Mouse (Mus musculus): ENCODE measurements around the gene Ccdc126. TPM values are rescaled to one million over a fixed set of nuclear protein-coding genes. Genes with fewer than 3 reads are reported as not detected.
"Not testable (repeated sequence)": the region's sequence is repeated elsewhere in the genome, so short reads cannot be mapped to it uniquely, and the experiment has no call there.

Ccdc126 gene
- polyA plus RNA-seq, 1 experiment: 11.2 TPM

DNA sequence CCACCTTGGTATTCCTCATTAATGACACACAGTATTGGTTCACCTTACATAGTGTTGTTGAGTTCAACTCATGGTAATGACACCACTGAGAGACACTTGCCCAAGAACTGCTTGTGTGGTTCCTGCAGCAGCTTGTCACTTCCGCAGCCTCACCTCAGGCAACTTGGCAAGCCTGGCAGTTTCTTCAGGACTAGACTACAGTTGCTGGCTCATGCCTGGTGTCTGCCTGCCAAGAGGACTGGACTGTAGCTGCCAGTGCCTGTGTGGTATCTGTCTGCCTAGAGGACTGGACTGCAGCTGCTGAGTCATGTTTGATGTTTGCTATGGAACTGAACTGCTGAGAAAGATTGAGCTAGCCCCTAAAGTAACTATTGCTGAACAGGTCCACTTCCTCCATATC is 37.0 kb upstream of the Ccdc126 start:
- no peak for TF ChIP-seq CTCF (IDR thresholded peaks at IDR 0.05; ENCODE audit: borderline replicate concordance, insufficient read depth, low read depth, low read length)
- TF ChIP-seq POLR2A (IDR thresholded peaks at IDR 0.05; ENCODE audit: borderline replicate concordance, insufficient read depth, low read length): no peak
- DNase-seq: peak; percentile 24 to 49
- 3% methylated on average over 1 of the region's 1 CpGs for WGBS
- Histone ChIP-seq H3K4me1 (ENCODE audit: control insufficient read depth, insufficient read depth, low read length) (no peaks in the 10 kb centered on the region), H3K27ac (ENCODE audit: insufficient read depth, low read length) (no peak overlapping the region), H3K4me3 (replicated peaks; ENCODE audit: insufficient read depth, low read depth, low read length) (no peak overlapping the region), H3K27me3 (ENCODE audit: control insufficient read depth, insufficient read depth, low read length) (no peaks in the 10 kb centered on the region)

DNA sequence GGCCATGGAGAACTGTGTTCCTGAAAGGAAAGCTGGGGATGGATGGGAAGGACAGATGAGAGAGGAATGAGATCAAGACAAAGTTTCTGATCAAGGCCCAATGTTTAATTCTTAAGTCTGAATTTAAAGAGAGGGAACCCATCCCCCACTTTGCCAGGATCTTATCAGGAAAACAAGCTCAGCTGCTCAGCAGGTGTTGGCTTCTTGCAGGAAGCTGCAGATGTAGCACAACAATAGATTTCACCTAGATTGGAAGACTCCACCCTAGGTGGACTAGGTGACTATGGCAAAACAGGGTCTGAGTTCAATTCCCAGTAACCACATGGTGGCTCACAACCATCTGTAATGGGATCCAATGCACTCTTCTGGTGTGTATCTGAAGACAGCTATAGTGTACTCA is 20.8 kb upstream of the Ccdc126 start:
- DNase-seq: no peak
- H3K4me3 ChIP-seq (replicated peaks; ENCODE audit: insufficient read depth, low read depth, low read length): no peak overlapping the region
- H3K4me1 ChIP-seq (ENCODE audit: control insufficient read depth, insufficient read depth, low read length): no peaks in the 10 kb centered on the region
- no peak overlapping the region for H3K27ac ChIP-seq (ENCODE audit: insufficient read depth, low read length)
- TF ChIP-seq POLR2A (IDR thresholded peaks at IDR 0.05; ENCODE audit: borderline replicate concordance, insufficient read depth, low read length) (no peak), CTCF (IDR thresholded peaks at IDR 0.05; ENCODE audit: borderline replicate concordance, insufficient read depth, low read depth, low read length) (no peak)
- H3K27me3 ChIP-seq (ENCODE audit: control insufficient read depth, insufficient read depth, low read length): no peaks in the 10 kb centered on the region

DNA sequence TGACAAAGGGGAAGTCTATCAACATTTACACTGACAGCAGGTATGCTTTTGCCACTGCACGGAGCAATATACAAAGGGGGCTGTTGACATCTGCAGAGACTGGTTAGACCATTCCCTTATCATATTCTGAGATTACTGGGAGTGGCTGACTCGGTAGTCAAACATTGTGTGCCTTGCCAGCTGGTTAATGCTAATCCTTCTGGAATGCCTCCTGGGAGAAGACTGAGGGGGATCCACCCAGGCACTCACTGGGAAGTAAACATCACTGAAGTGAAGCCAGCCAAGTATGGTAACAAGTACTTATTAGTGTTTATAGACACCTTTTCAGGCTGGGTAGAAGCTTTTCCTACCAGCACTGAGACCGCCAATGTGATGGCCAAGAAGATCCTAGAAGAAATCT is 4.3 kb upstream of the Ccdc126 start:
- 53% methylated on average over 3 of the region's 3 CpGs for WGBS
- not testable (repeated sequence) for H3K27me3 ChIP-seq (ENCODE audit: control insufficient read depth, insufficient read depth, low read length); H3K4me3 ChIP-seq (replicated peaks; ENCODE audit: insufficient read depth, low read depth, low read length); DNase-seq; H3K27ac ChIP-seq (ENCODE audit: insufficient read depth, low read length); H3K4me1 ChIP-seq (ENCODE audit: control insufficient read depth, insufficient read depth, low read length)

DNA sequence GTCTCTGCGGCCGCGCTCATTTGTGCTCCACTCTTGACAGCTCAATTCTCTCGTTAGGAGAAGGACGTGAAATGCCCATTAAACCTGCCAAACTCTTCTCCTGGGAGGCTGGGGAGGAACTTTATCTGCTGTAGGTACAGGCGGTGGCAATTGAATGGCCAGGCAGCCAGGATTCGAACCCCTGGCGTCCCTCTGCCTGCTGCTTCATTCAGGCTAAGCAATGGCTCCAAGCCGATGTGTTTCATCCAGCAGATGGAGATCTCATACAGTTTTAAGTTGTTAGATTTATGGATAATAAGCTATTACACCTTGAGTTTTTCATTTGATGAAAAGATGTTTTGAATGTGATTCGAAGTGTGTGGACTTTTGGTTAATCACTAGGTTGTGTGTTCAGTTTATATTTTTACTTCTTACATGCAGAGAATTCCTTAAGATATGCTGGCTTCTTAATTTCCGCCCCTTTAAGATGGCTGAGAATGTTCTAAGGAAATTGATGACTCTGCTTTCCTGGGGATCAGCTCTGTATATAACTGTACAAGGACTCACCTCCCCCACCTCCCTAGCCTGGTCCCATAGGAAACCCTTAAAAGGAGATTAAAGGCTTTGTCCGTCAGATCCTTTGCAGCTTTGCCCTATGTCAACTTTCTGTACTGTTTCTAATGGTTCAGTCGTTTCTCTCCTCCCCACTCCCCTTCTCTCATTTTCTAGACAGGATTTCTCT is 681 bp downstream of the Ccdc126 start:
- 16% methylated on average over 13 of the region's 13 CpGs for WGBS
- no peaks in the 10 kb centered on the region for H3K4me1 ChIP-seq (ENCODE audit: control insufficient read depth, insufficient read depth, low read length)
- no peaks in the 10 kb centered on the region for H3K27me3 ChIP-seq (ENCODE audit: control insufficient read depth, insufficient read depth, low read length)
- no peak for TF ChIP-seq CTCF (IDR thresholded peaks at IDR 0.05; ENCODE audit: borderline replicate concordance, insufficient read depth, low read depth, low read length)
- TF ChIP-seq POLR2A (IDR thresholded peaks at IDR 0.05; ENCODE audit: borderline replicate concordance, insufficient read depth, low read length): no peak
- H3K27ac ChIP-seq (ENCODE audit: insufficient read depth, low read length): peak overlapping the region; percentile 42; the same call in 1 of the 2 replicates
- peak overlapping the region; percentile 65 for H3K4me3 ChIP-seq (replicated peaks; ENCODE audit: insufficient read depth, low read depth, low read length)
- no peak for DNase-seq

DNA sequence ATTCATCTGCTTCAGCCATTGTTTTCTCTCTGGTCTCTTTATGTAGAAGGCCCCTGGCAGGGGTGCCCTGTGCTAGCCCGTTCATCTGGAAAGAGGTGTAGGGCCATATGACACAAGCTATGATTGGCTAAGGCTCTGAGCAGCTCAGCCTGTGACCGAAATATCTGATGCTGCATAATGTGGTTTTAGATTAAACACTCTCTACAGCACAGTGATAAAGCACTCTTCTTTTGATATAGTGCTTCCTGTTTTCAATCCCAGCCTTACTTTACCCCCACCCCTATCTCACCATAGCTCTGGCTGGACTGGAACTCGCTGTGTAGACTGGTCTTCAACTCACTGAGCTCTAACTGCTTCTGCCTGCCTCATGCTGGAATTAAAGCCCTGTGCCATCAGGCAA is 2.3 kb downstream of the Ccdc126 start:
- WGBS: 76% methylated on average over 3 of the region's 3 CpGs

DNA sequence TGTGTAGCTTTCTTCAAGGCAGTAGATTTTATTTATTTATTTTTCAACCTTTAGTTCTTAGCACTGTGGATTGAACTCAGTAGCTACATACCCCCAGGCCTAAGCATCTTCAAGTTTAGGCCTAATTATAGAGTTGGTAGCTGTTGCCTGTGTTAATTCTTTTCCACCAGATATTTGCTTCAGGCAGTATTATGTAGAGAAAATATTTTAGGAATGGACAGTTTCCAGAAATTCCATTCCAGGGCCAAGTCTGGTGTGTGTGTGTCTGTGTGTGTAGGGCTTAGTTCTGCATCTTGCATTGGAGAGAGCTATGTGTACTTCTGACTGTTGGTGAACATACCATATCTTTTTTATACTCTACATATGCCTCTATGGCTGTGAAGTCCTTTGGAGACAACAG is 3.0 kb downstream of the Ccdc126 start:
- Histone ChIP-seq H3K27ac (ENCODE audit: insufficient read depth, low read length) (no peak overlapping the region), H3K27me3 (ENCODE audit: control insufficient read depth, insufficient read depth, low read length) (no peaks in the 10 kb centered on the region), H3K4me1 (ENCODE audit: control insufficient read depth, insufficient read depth, low read length) (no peaks in the 10 kb centered on the region), H3K4me3 (replicated peaks; ENCODE audit: insufficient read depth, low read depth, low read length) (no peak overlapping the region)
- no peak for TF ChIP-seq CTCF (IDR thresholded peaks at IDR 0.05; ENCODE audit: borderline replicate concordance, insufficient read depth, low read depth, low read length)
- no peak for TF ChIP-seq POLR2A (IDR thresholded peaks at IDR 0.05; ENCODE audit: borderline replicate concordance, insufficient read depth, low read length)
- no peak for DNase-seq

More for the DNA sequence above, 2.3 kb downstream of the Ccdc126 start:
- Histone ChIP-seq H3K4me3 (replicated peaks; ENCODE audit: insufficient read depth, low read depth, low read length) (no peak overlapping the region), H3K27me3 (ENCODE audit: control insufficient read depth, insufficient read depth, low read length) (no peaks in the 10 kb centered on the region), H3K27ac (ENCODE audit: insufficient read depth, low read length) (no peak overlapping the region), H3K4me1 (ENCODE audit: control insufficient read depth, insufficient read depth, low read length) (no peaks in the 10 kb centered on the region)
- TF ChIP-seq POLR2A (IDR thresholded peaks at IDR 0.05; ENCODE audit: borderline replicate concordance, insufficient read depth, low read length) (no peak), CTCF (IDR thresholded peaks at IDR 0.05; ENCODE audit: borderline replicate concordance, insufficient read depth, low read depth, low read length) (no peak)
- DNase-seq: no peak

DNA sequence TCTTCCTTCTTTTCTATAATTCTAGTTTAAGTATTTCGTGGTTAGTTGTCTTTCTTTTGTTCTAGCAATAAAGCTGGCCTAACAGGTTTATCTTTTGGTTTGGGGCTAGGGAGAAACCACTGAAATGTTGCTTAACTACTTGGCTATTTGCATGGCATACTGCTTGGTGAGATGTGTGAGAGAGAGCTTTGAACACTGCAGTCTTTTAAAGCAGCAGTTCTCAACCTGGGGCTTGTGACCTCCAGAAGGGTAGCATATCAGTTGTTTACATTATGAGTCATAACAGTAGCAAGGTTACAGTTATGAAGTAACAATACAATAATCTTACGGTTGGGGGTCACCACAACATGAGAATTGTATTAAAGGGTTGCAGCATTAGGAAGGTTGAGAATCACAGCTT is 3.9 kb downstream of the Ccdc126 start:
- Histone ChIP-seq H3K4me1 (ENCODE audit: control insufficient read depth, insufficient read depth, low read length) (no peaks in the 10 kb centered on the region), H3K4me3 (replicated peaks; ENCODE audit: insufficient read depth, low read depth, low read length) (no peak overlapping the region), H3K27me3 (ENCODE audit: control insufficient read depth, insufficient read depth, low read length) (no peaks in the 10 kb centered on the region), H3K27ac (ENCODE audit: insufficient read depth, low read length) (no peak overlapping the region)
- no peak for DNase-seq
- 76% methylated on average over 2 of the region's 2 CpGs for WGBS
- TF ChIP-seq CTCF (IDR thresholded peaks at IDR 0.05; ENCODE audit: borderline replicate concordance, insufficient read depth, low read depth, low read length) (no peak), POLR2A (IDR thresholded peaks at IDR 0.05; ENCODE audit: borderline replicate concordance, insufficient read depth, low read length) (no peak)

DNA sequence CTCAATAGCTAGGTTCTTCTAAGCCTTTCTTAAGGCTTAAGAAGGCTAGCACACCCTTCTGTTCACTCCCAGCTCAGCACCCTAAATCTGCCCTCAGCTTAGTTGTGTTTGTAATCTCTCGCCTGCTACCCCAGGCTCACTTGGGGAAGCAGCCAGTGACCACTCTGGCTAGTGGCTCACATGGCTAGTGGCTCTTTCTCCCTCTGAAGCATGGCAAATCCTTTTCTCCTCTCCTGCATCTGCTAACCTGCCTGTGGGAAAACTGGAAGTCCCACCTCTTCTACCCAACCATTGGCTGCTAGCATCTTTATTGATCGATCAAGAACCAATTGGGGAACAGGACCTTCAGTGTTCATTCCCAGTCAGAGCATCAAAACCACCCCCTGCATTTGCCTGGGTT is 5.5 kb downstream of the Ccdc126 start:
- DNase-seq: no peak
- H3K27ac ChIP-seq (ENCODE audit: insufficient read depth, low read length): no peak overlapping the region
- H3K4me1 ChIP-seq (ENCODE audit: control insufficient read depth, insufficient read depth, low read length): no peaks in the 10 kb centered on the region
- no peaks in the 10 kb centered on the region for H3K27me3 ChIP-seq (ENCODE audit: control insufficient read depth, insufficient read depth, low read length)
- H3K4me3 ChIP-seq (replicated peaks; ENCODE audit: insufficient read depth, low read depth, low read length): no peak overlapping the region
- WGBS: 73% methylated on average over 2 of the region's 2 CpGs
- TF ChIP-seq CTCF (IDR thresholded peaks at IDR 0.05; ENCODE audit: borderline replicate concordance, insufficient read depth, low read depth, low read length) (no peak), POLR2A (IDR thresholded peaks at IDR 0.05; ENCODE audit: borderline replicate concordance, insufficient read depth, low read length) (no peak)

Data from cerebellum, adult 2 months (tissue).